Mouse (Mus musculus): ENCODE data around the gene Ubl3.

- no peak for TF ChIP-seq CTCF (IDR thresholded peaks at IDR 0.05; ENCODE audit: borderline replicate concordance, insufficient read depth, low read depth, low read length)
- no peak for TF ChIP-seq POLR2A (IDR thresholded peaks at IDR 0.05; ENCODE audit: borderline replicate concordance, insufficient read depth, low read length)
Measured at GRCm38 (mm10) chr5:148544733-148545132, 7.9 kb downstream of the Ubl3 start.

All from cerebellum, adult 2 months (tissue).